Mouse (Mus musculus) cerebellum, adult 2 months (tissue): ENCODE results near the gene Exosc2.

Source experiments
- CTCF ChIP-seq: fragments of 200-500 bp; IDR thresholded peaks from 2 replicates; pipeline ENCODE4 v1.5.1; 2011; ENCODE audit warnings: low read depth, mild to moderate bottlenecking, control low read depth, low read length, moderate library complexity, borderline replicate concordance; ENCODE audit not compliant: insufficient read depth
- POLR2A ChIP-seq: fragments of 200-500 bp; IDR thresholded peaks from 2 replicates; pipeline ENCODE4 v1.6.1; 2011; ENCODE audit warnings: low read length, control low read depth, borderline replicate concordance; ENCODE audit not compliant: insufficient read depth

- TF ChIP-seq CTCF (no peak), POLR2A (no peak)
Observed at GRCm38 (mm10) chr2:31712716-31713115, 42.2 kb downstream of the Exosc2 start.
